Mouse (Mus musculus) heart, adult 2 months (tissue): ENCODE data around the gene Stard7.

Experiments used
- CTCF ChIP-seq: fragments of 200-600 bp; IDR thresholded peaks from 2 replicates; pipeline ENCODE4 v1.8.1; 2022; ENCODE audit warnings: antibody characterized with exemption, mild to moderate bottlenecking, moderate library complexity
- POLR2A ChIP-seq: fragments of 200-500 bp; IDR thresholded peaks from 2 replicates; pipeline ENCODE4 v1.6.1; 2011; ENCODE audit warnings: mild to moderate bottlenecking, low read depth, low read length, control low read depth; ENCODE audit not compliant: insufficient read depth

- no peak for TF ChIP-seq CTCF
- no peak for TF ChIP-seq POLR2A
These were observed 42.8 kb downstream of the Stard7 start for GRCm38 (mm10) chr2:127312801-127313200.
